Mouse (Mus musculus): ENCODE measurements around the gene Usb1. TPM values are rescaled to one million over a fixed set of nuclear protein-coding genes. Genes with fewer than 3 reads are reported as not detected.
"Not testable (repeated sequence)": the region's sequence is repeated elsewhere in the genome, so short reads cannot be mapped to it uniquely, and the experiment has no call there.

Gene Usb1
- total RNA-seq, 4 experiments from 2014 or later, result 11.3 to 14.0 (median 13.2) TPM

- DNase-seq (ENCODE audit: low spot score), result peak; percentile 48
Measured at GRCm38 (mm10) chr8:95374429-95374828, 42.3 kb downstream of the Usb1 start.

GRCm38 (mm10) chr8:95375374-95375930 is 43.4 kb downstream of the Usb1 start:
- DNase-seq (ENCODE audit: low spot score), result no peak

DNA sequence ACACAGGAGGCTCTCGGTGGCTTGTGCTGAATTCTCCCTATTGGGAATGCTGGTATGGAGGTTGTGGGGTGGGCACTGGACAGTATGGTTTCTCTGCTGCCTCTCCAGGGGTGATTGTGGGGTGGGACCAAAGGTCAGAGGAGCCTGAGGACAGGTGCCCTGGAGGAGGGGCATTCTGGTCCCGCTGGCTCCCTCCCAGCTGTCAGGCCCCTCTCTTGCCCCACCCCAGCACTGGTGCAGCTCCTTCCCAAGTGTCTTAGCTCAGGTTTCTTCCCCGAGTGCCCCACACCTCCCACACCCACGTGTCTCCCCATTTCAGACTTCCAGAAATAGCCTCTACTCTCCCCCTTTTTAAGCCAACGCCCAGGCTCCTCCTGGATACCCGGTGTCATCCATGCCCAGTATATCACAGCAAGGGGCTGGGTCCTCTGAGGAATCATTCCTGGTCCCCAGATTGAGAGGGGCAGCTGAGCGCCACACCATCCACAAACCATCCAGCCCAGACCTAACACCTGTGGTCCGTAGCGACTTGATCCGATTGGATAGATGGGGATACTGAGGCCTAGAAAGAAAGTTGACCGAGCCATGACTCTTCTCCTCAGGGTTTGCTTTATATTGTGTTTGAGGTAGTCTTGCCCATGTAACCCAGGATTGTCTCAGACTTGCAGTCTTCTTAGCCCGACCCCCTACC is 44.4 kb downstream of the Usb1 start:
- DNase-seq (ENCODE audit: low spot score), result no peak

DNA sequence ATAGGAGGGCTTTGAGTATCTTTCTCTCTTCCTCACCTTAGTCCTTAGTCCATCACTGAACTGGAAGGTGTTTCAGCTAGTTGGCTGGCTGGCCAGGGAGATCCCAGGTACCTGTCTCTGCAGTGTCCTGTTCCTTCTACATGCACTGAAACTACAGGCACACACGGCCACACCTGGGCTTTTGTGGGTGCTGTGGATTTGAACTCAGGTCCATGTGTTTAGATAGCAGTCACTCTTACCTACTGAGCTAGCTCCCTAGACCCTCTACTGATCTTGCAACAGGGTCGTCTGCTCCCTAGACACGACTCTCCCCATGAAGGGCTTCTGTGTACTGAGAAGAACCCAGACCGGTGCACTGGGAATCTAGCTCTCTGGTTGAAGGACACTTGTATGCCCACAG is 45.0 kb downstream of the Usb1 start:
- DNase-seq (ENCODE audit: low spot score), result no peak

DNA sequence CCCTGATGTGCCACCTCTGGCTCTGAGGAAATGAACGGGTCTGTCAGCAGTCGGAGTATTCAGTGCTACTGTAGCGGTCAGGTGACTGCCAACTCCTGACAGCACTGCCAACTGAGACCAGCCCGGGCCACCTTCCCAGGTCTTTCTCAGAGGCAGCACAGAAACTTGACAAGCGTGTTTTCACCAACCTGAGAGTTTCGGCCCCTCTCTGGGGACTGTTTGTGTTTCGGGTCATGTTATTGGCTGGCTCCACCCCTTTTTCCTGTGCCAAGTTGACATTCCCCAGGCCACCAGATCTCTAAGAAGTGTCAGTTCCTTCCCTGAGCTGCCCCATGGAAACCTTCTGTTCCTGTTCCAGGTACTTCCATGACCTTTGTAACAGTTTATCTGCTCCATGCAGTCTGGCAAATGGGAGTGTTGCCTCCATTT is 45.8 kb downstream of the Usb1 start:
- DNase-seq (ENCODE audit: low spot score), result peak; percentile 60

DNA sequence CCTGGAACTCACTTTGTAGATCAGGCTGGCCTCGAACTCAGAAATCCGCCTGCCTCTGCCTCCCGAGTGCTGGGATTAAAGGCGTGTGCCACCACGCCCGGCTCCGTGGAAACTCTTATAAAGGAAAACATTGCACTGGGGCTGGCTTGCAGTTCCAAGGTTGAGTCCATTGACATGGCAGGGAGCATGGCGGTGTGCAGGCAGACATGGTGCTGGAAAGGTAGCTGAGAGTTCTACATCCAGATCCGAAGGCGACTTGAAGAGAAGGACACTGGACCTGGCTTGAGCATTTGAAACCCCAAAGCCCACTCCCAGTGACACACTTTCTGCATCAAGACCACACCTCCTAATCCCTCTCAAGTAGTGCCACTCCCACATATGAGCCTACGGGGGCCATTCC is 46.8 kb downstream of the Usb1 start:
- not testable (repeated sequence) for DNase-seq (ENCODE audit: low spot score)

DNA sequence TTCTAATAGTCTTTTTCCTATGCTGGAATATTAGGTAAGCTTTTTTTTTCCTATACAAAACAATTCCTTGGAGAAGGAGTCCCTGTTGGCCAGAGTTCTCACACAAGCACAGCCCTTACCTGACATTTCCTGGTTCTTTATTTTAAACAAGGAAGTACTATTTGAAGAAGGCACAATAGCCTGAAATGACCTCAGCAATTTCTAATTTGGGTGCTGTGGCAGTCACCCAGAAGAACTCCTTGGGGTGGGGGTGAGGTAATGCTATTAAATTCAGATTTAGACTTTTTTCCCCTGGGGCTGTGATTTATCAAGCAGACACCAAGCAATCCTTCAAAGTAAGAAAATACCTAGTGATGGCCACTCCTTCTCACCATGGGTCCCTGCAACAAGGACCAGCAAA is 48.9 kb downstream of the Usb1 start:
- peak; percentile 74 for DNase-seq (ENCODE audit: low spot score)

DNA sequence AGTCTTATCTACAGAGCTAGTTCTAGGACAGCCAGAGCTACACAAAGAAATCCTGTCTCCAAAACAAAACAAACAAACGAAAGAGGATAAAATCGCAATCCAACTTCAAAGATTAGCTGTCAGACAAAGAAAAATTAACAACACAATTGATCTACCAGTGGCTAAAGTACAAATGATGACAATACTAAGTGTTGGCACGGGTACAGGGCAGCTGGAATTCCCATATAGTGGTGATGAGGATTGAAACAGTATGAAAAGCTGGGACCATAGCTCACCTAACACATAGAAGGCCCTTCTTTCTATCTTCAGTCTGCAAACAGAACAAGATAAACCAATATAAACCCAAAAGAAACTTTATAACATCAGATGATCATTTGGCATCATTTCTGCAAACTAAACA is 49.5 kb downstream of the Usb1 start:
- peak; percentile 71 for DNase-seq (ENCODE audit: low spot score)

GRCm38 (mm10) chr8:95384501-95384900 is 52.4 kb downstream of the Usb1 start:
- no peak for DNase-seq (ENCODE audit: low spot score)

GRCm38 (mm10) chr8:95386037-95386436 is 54.0 kb downstream of the Usb1 start:
- DNase-seq (ENCODE audit: low spot score), result no peak

GRCm38 (mm10) chr8:95387221-95387620 is 55.1 kb downstream of the Usb1 start:
- no peak for DNase-seq (ENCODE audit: low spot score)

DNA sequence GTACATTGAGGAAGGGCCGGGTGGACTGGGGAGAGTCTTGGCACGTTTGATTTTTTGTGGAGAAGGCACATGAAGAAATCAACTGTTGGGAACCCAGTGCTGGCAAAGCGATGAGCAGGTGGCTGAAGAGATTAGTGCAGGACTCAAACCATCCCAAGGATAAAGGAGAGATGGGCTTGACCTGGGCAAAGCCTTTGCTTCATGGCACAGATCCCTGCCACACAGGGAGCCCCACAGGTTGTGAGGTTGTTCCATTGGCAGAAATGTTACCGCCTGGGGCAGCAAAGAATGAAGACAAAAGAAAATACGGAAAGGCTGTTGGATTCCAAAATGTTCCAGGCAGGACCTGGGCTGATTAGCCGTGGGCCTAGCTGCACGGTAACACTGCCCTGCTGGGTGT is 55.9 kb downstream of the Usb1 start:
- no peak for DNase-seq (ENCODE audit: low spot score)

- DNase-seq (ENCODE audit: low spot score), result no peak
Measured at GRCm38 (mm10) chr8:95390312-95390711, 58.2 kb downstream of the Usb1 start.

DNA sequence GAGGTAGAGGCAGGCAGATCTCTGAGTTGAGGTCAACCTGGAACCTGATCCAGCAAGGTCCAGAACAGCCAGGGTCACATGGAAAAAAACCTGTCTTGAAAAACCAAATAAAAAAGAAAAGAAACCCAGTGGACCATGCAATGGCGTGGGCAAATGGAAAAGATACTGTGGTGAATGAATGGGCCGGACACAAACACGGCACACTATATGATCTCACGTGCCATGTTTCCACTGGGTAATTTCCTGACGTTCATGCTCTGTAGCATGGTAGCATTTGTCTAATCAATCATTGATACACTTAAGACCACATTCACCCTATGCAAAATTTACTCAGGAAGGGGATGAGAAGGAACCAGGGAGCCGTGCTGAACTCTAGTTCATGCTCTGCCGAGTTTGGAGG is 59.0 kb downstream of the Usb1 start:
- no peak for DNase-seq (ENCODE audit: low spot score)

- peak; percentile 83 for DNase-seq (ENCODE audit: low spot score)
Measured at GRCm38 (mm10) chr8:95392604-95393003, 60.5 kb downstream of the Usb1 start.

- DNase-seq (ENCODE audit: low spot score), result no peak
Measured at GRCm38 (mm10) chr8:95395186-95395918, 63.3 kb downstream of the Usb1 start.

DNA sequence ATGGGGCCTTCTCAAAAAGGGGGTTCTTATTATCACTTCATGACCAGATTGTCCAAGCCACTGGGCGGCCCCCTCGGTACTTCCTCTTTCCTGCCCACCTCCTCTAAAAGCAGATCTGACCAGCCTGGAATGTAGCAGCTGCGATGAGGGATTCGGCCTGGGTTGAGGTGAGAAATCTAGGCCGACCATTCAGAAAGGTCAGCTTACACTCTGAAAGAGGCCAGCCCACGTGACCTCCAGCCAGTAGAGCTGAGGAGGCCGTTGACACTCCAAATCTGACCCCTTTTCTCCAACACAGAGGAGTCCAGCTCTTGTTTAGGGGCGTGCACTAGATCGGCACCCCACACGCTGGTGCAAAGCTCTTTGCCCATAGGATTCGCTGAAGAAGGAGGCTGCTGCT is 64.7 kb downstream of the Usb1 start:
- DNase-seq (ENCODE audit: low spot score), result no peak

Other genes starting within 250 kb of the Usb1 start
- gene Kifc3, start 129.5 kb upstream of the Usb1 start, total RNA-seq (2022), result 10 to 100 TPM; 79.2 to 89.7 (median 83.6) TPM
- gene Cngb1, start 25.7 kb upstream of the Usb1 start, total RNA-seq (2022), result under 1 TPM; 0.14 to 0.63 (median 0.52) TPM
- gene Tepp, start 21.7 kb upstream of the Usb1 start, total RNA-seq (2022), result under 1 TPM in 1 of 4 experiments, not detected in 3; 0.57 TPM
- 1 to 10 TPM; 7.4 to 9.5 (median 7.9) TPM for gene Zfp319, start 334 bp upstream of the Usb1 start, total RNA-seq (2022)
- gene Mmp15, start 20.0 kb downstream of the Usb1 start, total RNA-seq (2022), result 10 to 100 TPM; 57.6 to 63.2 (median 58.0) TPM
- 10 to 100 TPM; 19.8 to 24.3 (median 20.8) TPM for gene Cfap20, start 102.6 kb downstream of the Usb1 start, total RNA-seq (2022)
- gene Csnk2a2, start 157.8 kb downstream of the Usb1 start, total RNA-seq (2022), result 10 to 100 TPM; 17.3 to 30.2 (median 28.7) TPM
- gene Ccdc113, start 201.8 kb downstream of the Usb1 start, total RNA-seq (2022), result not detected
- gene Prss54, start 244.1 kb downstream of the Usb1 start, total RNA-seq (2022), result not detected